Mouse (Mus musculus): ENCODE results near the gene Mrps35. TPM values are rescaled to one million over a fixed set of nuclear protein-coding genes. Genes with fewer than 3 reads are reported as not detected.

The Mrps35 gene
- polyA plus RNA-seq, 1 experiment from 2014 or later: 135 TPM

- Histone ChIP-seq H3K4me1 (ENCODE audit: control insufficient read depth, insufficient read depth, low read length) (peaks cover 12% of the 10 kb centered on the region; the same call in 1 of the 2 replicates), H3K9ac (ENCODE audit: low read depth, low read length) (no peak overlapping the region), H3K4me3 (ENCODE audit: low read depth, low read length) (no peak overlapping the region), H3K4me2 (no peak overlapping the region), H3K27ac (ENCODE audit: low read depth, low read length) (no peak overlapping the region), H3K27me3 (ENCODE audit: control insufficient read depth, insufficient read depth, low read length) (no peaks in the 10 kb centered on the region), H3K36me3 (ENCODE audit: control insufficient read depth, insufficient read depth, low read length) (peaks cover 4% of the 10 kb centered on the region; the same call in 1 of the 2 replicates), H3K9me3 (replicated peaks; ENCODE audit: control insufficient read depth, low read length) (no peaks in the 10 kb centered on the region)
- ATAC-seq (replicated peaks; ENCODE audit: insufficient number of reproducible peaks, low FRiP score, low TSS enrichment): no peak
- 79% methylated on average over 3 of the region's 3 CpGs for WGBS (ENCODE audit: insufficient replicate concordance)
These were observed 54.4 kb downstream of the Mrps35 start for GRCm38 (mm10) chr6:147096934-147097333.

- no peak for ATAC-seq (replicated peaks; ENCODE audit: insufficient number of reproducible peaks, low FRiP score, low TSS enrichment)
- peaks cover 4% of the 10 kb centered on the region; the same call in 1 of the 2 replicates for H3K36me3 ChIP-seq (ENCODE audit: control insufficient read depth, insufficient read depth, low read length)
- H3K27ac ChIP-seq (ENCODE audit: low read depth, low read length): no peak overlapping the region
- no peak overlapping the region for H3K9ac ChIP-seq (ENCODE audit: low read depth, low read length)
- H3K9me3 ChIP-seq (replicated peaks; ENCODE audit: control insufficient read depth, low read length): no peaks in the 10 kb centered on the region
- H3K27me3 ChIP-seq (ENCODE audit: control insufficient read depth, insufficient read depth, low read length): no peaks in the 10 kb centered on the region
- no peak overlapping the region for H3K4me2 ChIP-seq
- no peak overlapping the region for H3K4me3 ChIP-seq (ENCODE audit: low read depth, low read length)
- peaks cover 9% of the 10 kb centered on the region; the same call in 1 of the 2 replicates for H3K4me1 ChIP-seq (ENCODE audit: control insufficient read depth, insufficient read depth, low read length)
- 50% methylated on average over 8 of the region's 8 CpGs for WGBS (ENCODE audit: insufficient replicate concordance)
These were observed 54.9 kb downstream of the Mrps35 start for GRCm38 (mm10) chr6:147097346-147097929.

GRCm38 (mm10) chr6:147099458-147100277 is 57.1 kb downstream of the Mrps35 start:
- H3K27me3 ChIP-seq (ENCODE audit: control insufficient read depth, insufficient read depth, low read length): no peaks in the 10 kb centered on the region
- peaks cover 4% of the 10 kb centered on the region; the same call in 1 of the 2 replicates for H3K36me3 ChIP-seq (ENCODE audit: control insufficient read depth, insufficient read depth, low read length)
- H3K4me3 ChIP-seq (ENCODE audit: low read depth, low read length): no peak overlapping the region
- H3K27ac ChIP-seq (ENCODE audit: low read depth, low read length): no peak overlapping the region
- H3K4me1 ChIP-seq (ENCODE audit: control insufficient read depth, insufficient read depth, low read length): peaks cover 7% of the 10 kb centered on the region; the same call in 1 of the 2 replicates
- 79% methylated on average over 19 of the region's 19 CpGs for WGBS (ENCODE audit: insufficient replicate concordance)
- H3K9me3 ChIP-seq (replicated peaks; ENCODE audit: control insufficient read depth, low read length): no peaks in the 10 kb centered on the region
- no peak overlapping the region for H3K9ac ChIP-seq (ENCODE audit: low read depth, low read length)
- ATAC-seq (replicated peaks; ENCODE audit: insufficient number of reproducible peaks, low FRiP score, low TSS enrichment): no peak
- H3K4me2 ChIP-seq: no peak overlapping the region

GRCm38 (mm10) chr6:147102293-147102692 is 59.7 kb downstream of the Mrps35 start:
- ATAC-seq (replicated peaks; ENCODE audit: insufficient number of reproducible peaks, low FRiP score, low TSS enrichment): no peak
- Histone ChIP-seq H3K36me3 (ENCODE audit: control insufficient read depth, insufficient read depth, low read length) (no peaks in the 10 kb centered on the region), H3K4me1 (ENCODE audit: control insufficient read depth, insufficient read depth, low read length) (0 out of 2 replicates have a peak, but pooled peaks cover 7% of the 10 kb centered on the region), H3K27me3 (ENCODE audit: control insufficient read depth, insufficient read depth, low read length) (no peaks in the 10 kb centered on the region), H3K4me3 (ENCODE audit: low read depth, low read length) (no peak overlapping the region), H3K4me2 (no peak overlapping the region), H3K9ac (ENCODE audit: low read depth, low read length) (no peak overlapping the region), H3K27ac (ENCODE audit: low read depth, low read length) (no peak overlapping the region), H3K9me3 (replicated peaks; ENCODE audit: control insufficient read depth, low read length) (no peaks in the 10 kb centered on the region)
- 79% methylated on average over 3 of the region's 3 CpGs for WGBS (ENCODE audit: insufficient replicate concordance)

GRCm38 (mm10) chr6:147105529-147105928 is 63.0 kb downstream of the Mrps35 start:
- 86% methylated on average over 1 of the region's 1 CpGs for WGBS (ENCODE audit: insufficient replicate concordance)
- H3K4me2 ChIP-seq: no peak overlapping the region
- ATAC-seq (replicated peaks; ENCODE audit: insufficient number of reproducible peaks, low FRiP score, low TSS enrichment): no peak
- H3K36me3 ChIP-seq (ENCODE audit: control insufficient read depth, insufficient read depth, low read length): peaks cover 5% of the 10 kb centered on the region; the same call in 1 of the 2 replicates
- H3K4me3 ChIP-seq (ENCODE audit: low read depth, low read length): no peak overlapping the region
- H3K9me3 ChIP-seq (replicated peaks; ENCODE audit: control insufficient read depth, low read length): no peaks in the 10 kb centered on the region
- H3K27me3 ChIP-seq (ENCODE audit: control insufficient read depth, insufficient read depth, low read length): no peaks in the 10 kb centered on the region
- H3K9ac ChIP-seq (ENCODE audit: low read depth, low read length): no peak overlapping the region
- H3K4me1 ChIP-seq (ENCODE audit: control insufficient read depth, insufficient read depth, low read length): peaks cover 14% of the 10 kb centered on the region
- no peak overlapping the region for H3K27ac ChIP-seq (ENCODE audit: low read depth, low read length)

GRCm38 (mm10) chr6:147106716-147107115 is 64.2 kb downstream of the Mrps35 start:
- H3K36me3 ChIP-seq (ENCODE audit: control insufficient read depth, insufficient read depth, low read length): peaks cover 5% of the 10 kb centered on the region; the same call in 1 of the 2 replicates
- no peak overlapping the region for H3K4me3 ChIP-seq (ENCODE audit: low read depth, low read length)
- no peak for ATAC-seq (replicated peaks; ENCODE audit: insufficient number of reproducible peaks, low FRiP score, low TSS enrichment)
- no peak overlapping the region for H3K27ac ChIP-seq (ENCODE audit: low read depth, low read length)
- H3K9me3 ChIP-seq (replicated peaks; ENCODE audit: control insufficient read depth, low read length): no peaks in the 10 kb centered on the region
- H3K4me1 ChIP-seq (ENCODE audit: control insufficient read depth, insufficient read depth, low read length): peaks cover 9% of the 10 kb centered on the region
- no peaks in the 10 kb centered on the region for H3K27me3 ChIP-seq (ENCODE audit: control insufficient read depth, insufficient read depth, low read length)
- H3K9ac ChIP-seq (ENCODE audit: low read depth, low read length): no peak overlapping the region
- 87% methylated on average over 6 of the region's 6 CpGs for WGBS (ENCODE audit: insufficient replicate concordance)
- no peak overlapping the region for H3K4me2 ChIP-seq

- Histone ChIP-seq H3K4me3 (ENCODE audit: low read depth, low read length) (no peak overlapping the region), H3K9me3 (replicated peaks; ENCODE audit: control insufficient read depth, low read length) (no peaks in the 10 kb centered on the region), H3K36me3 (ENCODE audit: control insufficient read depth, insufficient read depth, low read length) (peaks cover 5% of the 10 kb centered on the region; the same call in 1 of the 2 replicates), H3K4me1 (ENCODE audit: control insufficient read depth, insufficient read depth, low read length) (peaks cover 9% of the 10 kb centered on the region), H3K9ac (ENCODE audit: low read depth, low read length) (no peak overlapping the region), H3K27me3 (ENCODE audit: control insufficient read depth, insufficient read depth, low read length) (no peaks in the 10 kb centered on the region), H3K27ac (ENCODE audit: low read depth, low read length) (no peak overlapping the region), H3K4me2 (no peak overlapping the region)
- no peak for ATAC-seq (replicated peaks; ENCODE audit: insufficient number of reproducible peaks, low FRiP score, low TSS enrichment)
- 57% methylated on average over 7 of the region's 7 CpGs for WGBS (ENCODE audit: insufficient replicate concordance)
These were observed 66.7 kb downstream of the Mrps35 start for GRCm38 (mm10) chr6:147109283-147109682.

- Histone ChIP-seq H3K27me3 (ENCODE audit: control insufficient read depth, insufficient read depth, low read length) (no peaks in the 10 kb centered on the region), H3K9me3 (replicated peaks; ENCODE audit: control insufficient read depth, low read length) (no peaks in the 10 kb centered on the region), H3K4me1 (ENCODE audit: control insufficient read depth, insufficient read depth, low read length) (no peaks in the 10 kb centered on the region; the same call in 1 of the 2 replicates), H3K4me2 (no peak overlapping the region), H3K4me3 (ENCODE audit: low read depth, low read length) (no peak overlapping the region), H3K36me3 (ENCODE audit: control insufficient read depth, insufficient read depth, low read length) (no peaks in the 10 kb centered on the region), H3K27ac (ENCODE audit: low read depth, low read length) (no peak overlapping the region), H3K9ac (ENCODE audit: low read depth, low read length) (no peak overlapping the region)
- no peak for ATAC-seq (replicated peaks; ENCODE audit: insufficient number of reproducible peaks, low FRiP score, low TSS enrichment)
- WGBS (ENCODE audit: insufficient replicate concordance): 7% methylated on average over 10 of the region's 10 CpGs
These were observed 74.0 kb downstream of the Mrps35 start for GRCm38 (mm10) chr6:147116579-147116978.

Measured in heart, embryonic 11.5 days (tissue).